Mouse (Mus musculus) G1E (cell line): ENCODE measurements at regions not wholly inside any gene's neighbourhood (a gene's known extent, or its start where the extent isn't known, plus 50 kb on each side); places are given as distances from the start of the nearest gene placed in this dataset.

Source experiments
- CTCF ChIP-seq: IDR thresholded peaks from 2 replicates; pipeline ENCODE4 v1.5.1; 2012; ENCODE audit warnings: low read depth, low read length, inconsistent platforms, mixed read lengths
- GATA1 ChIP-seq: IDR thresholded peaks from 2 replicates; pipeline ENCODE4 v1.6.1; 2012; ENCODE audit warnings: borderline replicate concordance, low read length, inconsistent platforms, mixed read lengths
- GATA2 ChIP-seq: IDR thresholded peaks from 2 replicates; pipeline ENCODE4 v1.6.1; 2012; ENCODE audit warnings: low read depth, low read length, inconsistent platforms, borderline replicate concordance
- POLR2AphosphoS5 ChIP-seq: IDR thresholded peaks from 2 replicates; pipeline ENCODE4 v1.6.1; 2012; ENCODE audit warnings: low read depth, low read length, inconsistent platforms; ENCODE audit not compliant: insufficient replicate concordance
- TAL1 ChIP-seq: conservative IDR thresholded peaks from 2 replicates; pipeline ENCODE4 v1.6.1; 2012; ENCODE audit warnings: low read depth, low read length, inconsistent platforms, mixed read lengths

GRCm38 (mm10) chr3:83556788-83557515, 209.2 kb upstream of the Sfrp2 start:
- TF ChIP-seq CTCF, result no peak
- TF ChIP-seq GATA1, result no peak
- TF ChIP-seq TAL1, result no peak
- TF ChIP-seq POLR2AphosphoS5, result no peak
- no peak for TF ChIP-seq GATA2
